Mouse (Mus musculus) hindbrain, embryonic 15.5 days (tissue): ENCODE data around the gene Fer1l5. TPM values are rescaled to one million over a fixed set of nuclear protein-coding genes. Genes with fewer than 3 reads are reported as not detected.

Experiments used
- ATAC-seq: fragments of 200-750 bp; cut with Nextera tagmentation; 2 replicates; pipeline ENCODE4 v1.8.0; 2017; ENCODE audit warnings: low read depth, moderate number of reproducible peaks, moderate TSS enrichment; ENCODE audit not compliant: low FRiP score
- H3K27ac ChIP-seq: fragments of 300-500 bp; sonication (generic); replicated peaks from 2 replicates; pipeline ENCODE4 v1.5.1; 2015; ENCODE audit warnings: mild to moderate bottlenecking, inconsistent platforms
- H3K27me3 ChIP-seq: fragments of 300-500 bp; sonication (generic); 2 replicates; pipeline ENCODE4 v1.6.1; 2015; ENCODE audit warnings: control low read depth, inconsistent platforms
- H3K36me3 ChIP-seq: fragments of 300-500 bp; sonication (generic); 2 replicates; pipeline ENCODE4 v1.6.1; 2015; ENCODE audit warnings: control low read depth, inconsistent platforms
- H3K4me1 ChIP-seq: fragments of 300-500 bp; sonication (generic); replicated peaks from 2 replicates; pipeline ENCODE4 v1.6.1; 2015; ENCODE audit warnings: control low read depth, inconsistent platforms
- H3K4me2 ChIP-seq: fragments of 300-500 bp; sonication (generic); 2 replicates; pipeline ENCODE4 v1.6.1; 2015; ENCODE audit warnings: moderate library complexity, mild to moderate bottlenecking, inconsistent platforms
- H3K4me3 ChIP-seq: fragments of 300-500 bp; sonication (generic); 2 replicates; pipeline ENCODE4 v1.5.1; 2015; ENCODE audit warnings: mild to moderate bottlenecking, inconsistent platforms
- H3K9ac ChIP-seq: fragments of 300-500 bp; sonication (generic); 2 replicates; pipeline ENCODE4 v1.6.1; 2015; ENCODE audit warnings: inconsistent platforms
- H3K9me3 ChIP-seq: fragments of 300-500 bp; sonication (generic); 2 replicates; pipeline ENCODE4 v1.6.1; 2016; ENCODE audit warnings: control low read depth, inconsistent platforms
- WGBS: fragments of 180-500 bp; shearing (Covaris S2); methylation state at CpG from one replicate; pipeline ENCODE4 v1.1.7; 2015; 5-methylcytosine and 5-hydroxymethylcytosine counted together
- polyA plus RNA-seq: library from polyadenylated mRNA; unstranded; fragments of >200 nt; fragmentation: Nextera tagmentation; extraction: Ambion mirVana; gene quantifications from 2 replicates; pipeline ENCODE4 v1.2.1, GENCODE M21; 2015

The Fer1l5 gene
- polyA plus RNA-seq, result 2.4 and 2.6 TPM in 2 replicates

GRCm38 (mm10) chr1:36371934-36372845 is at the start of gene Fer1l5:
Gene Fer1l5, plus strand, starts transcription at chr1:36372291.
- no peak within 1 kb of the TSS for H3K27ac ChIP-seq
- 81% methylated on average over 10 of the region's 10 CpGs for WGBS
- H3K9ac ChIP-seq, result no peak within 1 kb of the TSS
- no peak within 1 kb of the TSS for H3K4me2 ChIP-seq
- no peaks in the 10 kb centered on the region for H3K27me3 ChIP-seq
- no peak within 1 kb of the TSS for H3K4me3 ChIP-seq
- no peak for ATAC-seq
- peaks cover 11% of the 10 kb centered on the region for H3K4me1 ChIP-seq
- no peaks in the 10 kb centered on the region for H3K9me3 ChIP-seq
- no peaks in the 10 kb centered on the region for H3K36me3 ChIP-seq

DNA sequence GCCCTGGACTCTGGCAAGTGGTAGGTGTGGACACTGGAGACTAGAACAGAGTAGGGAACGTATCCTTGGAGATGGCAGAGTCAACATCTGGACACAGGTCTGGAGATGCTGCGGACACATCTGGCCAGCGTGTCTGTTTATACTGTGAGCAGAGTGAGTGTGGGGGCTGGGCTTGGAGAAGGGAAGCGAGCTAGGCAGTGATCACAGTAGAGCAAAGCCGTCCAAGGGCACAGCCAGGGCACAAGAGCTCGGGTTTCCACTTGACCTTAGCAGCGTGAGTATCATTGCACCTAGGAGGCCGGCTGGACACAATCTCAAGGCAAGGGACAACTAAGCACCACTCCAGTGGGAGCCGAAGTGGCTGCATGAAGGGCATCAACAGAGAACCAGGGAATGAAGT is 49.0 kb upstream of the Fer1l5 start:
- Histone ChIP-seq H3K4me1 (no peaks in the 10 kb centered on the region), H3K36me3 (peaks cover 3% of the 10 kb centered on the region; the same call in 1 of the 2 replicates), H3K4me2 (no peak overlapping the region), H3K4me3 (no peak overlapping the region), H3K9me3 (no peaks in the 10 kb centered on the region), H3K9ac (no peak overlapping the region), H3K27ac (no peak overlapping the region), H3K27me3 (no peaks in the 10 kb centered on the region)
- 79% methylated on average over 9 of the region's 9 CpGs for WGBS
- no peak for ATAC-seq

GRCm38 (mm10) chr1:36323746-36324448 is 48.2 kb upstream of the Fer1l5 start:
- Histone ChIP-seq H3K9ac (no peak overlapping the region), H3K4me3 (no peak overlapping the region), H3K4me1 (no peaks in the 10 kb centered on the region), H3K27ac (0 out of 2 replicates have a peak overlapping the region, but pooled peaks have one; percentile 48), H3K27me3 (no peaks in the 10 kb centered on the region), H3K4me2 (no peak overlapping the region), H3K36me3 (peaks cover 3% of the 10 kb centered on the region; the same call in 1 of the 2 replicates), H3K9me3 (no peaks in the 10 kb centered on the region)
- WGBS, result 55% methylated on average over 8 of the region's 8 CpGs
- peak; percentile 68 for ATAC-seq

DNA sequence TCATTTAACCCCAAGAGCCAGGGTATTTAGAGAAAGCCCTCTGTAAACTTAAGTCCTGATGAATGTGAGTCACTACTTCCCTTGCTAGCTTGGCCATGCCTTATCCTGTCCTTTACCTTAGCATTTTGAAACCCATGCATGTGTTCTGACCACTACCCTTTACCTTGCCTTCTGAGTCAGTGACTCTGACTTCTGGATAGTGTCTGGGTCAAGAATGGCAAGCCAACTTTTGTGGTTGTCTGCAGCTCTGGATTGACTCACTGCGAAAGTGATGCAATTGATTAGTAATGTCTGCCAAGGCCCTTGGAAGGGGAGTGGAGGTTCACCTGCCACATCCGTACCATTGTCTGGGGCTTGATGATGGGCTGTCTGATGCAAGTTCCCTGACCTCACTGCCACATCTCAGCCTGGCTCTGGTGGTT is 46.2 kb upstream of the Fer1l5 start:
- Histone ChIP-seq H3K27me3 (no peaks in the 10 kb centered on the region), H3K4me3 (no peak overlapping the region), H3K9me3 (no peaks in the 10 kb centered on the region), H3K4me2 (no peak overlapping the region), H3K4me1 (no peaks in the 10 kb centered on the region), H3K9ac (no peak overlapping the region), H3K27ac (no peak overlapping the region), H3K36me3 (peaks cover 6% of the 10 kb centered on the region; the same call in 1 of the 2 replicates)
- WGBS, result 92% methylated on average over 2 of the region's 2 CpGs
- ATAC-seq, result no peak

GRCm38 (mm10) chr1:36326815-36327214 is 45.3 kb upstream of the Fer1l5 start:
- H3K27me3 ChIP-seq, result no peaks in the 10 kb centered on the region
- H3K9me3 ChIP-seq, result no peaks in the 10 kb centered on the region
- H3K36me3 ChIP-seq, result peaks cover 6% of the 10 kb centered on the region; the same call in 1 of the 2 replicates
- no peak overlapping the region for H3K4me2 ChIP-seq
- no peak overlapping the region for H3K9ac ChIP-seq
- ATAC-seq, result no peak
- 92% methylated on average over 2 of the region's 2 CpGs for WGBS
- no peaks in the 10 kb centered on the region for H3K4me1 ChIP-seq
- H3K4me3 ChIP-seq, result no peak overlapping the region
- H3K27ac ChIP-seq, result no peak overlapping the region

DNA sequence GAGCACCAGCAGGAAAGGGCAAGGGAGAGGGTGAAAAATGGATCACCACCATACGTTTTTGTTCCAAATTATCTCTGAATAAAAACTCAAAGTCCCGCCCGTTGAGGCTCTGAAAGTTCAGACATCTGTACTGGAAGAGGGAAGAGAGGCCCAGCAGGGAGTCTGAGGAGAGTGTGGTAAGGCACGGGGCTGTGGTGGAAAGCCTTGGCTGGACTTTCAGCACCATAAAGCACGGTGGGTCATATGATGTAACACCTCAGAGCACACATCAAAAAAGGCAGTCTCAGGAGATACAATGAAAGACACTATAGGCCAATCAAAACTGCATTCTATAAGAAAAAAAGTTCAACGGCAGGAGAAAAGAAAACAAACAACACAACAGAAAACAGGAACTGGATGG is 40.3 kb upstream of the Fer1l5 start:
- Histone ChIP-seq H3K9me3 (no peaks in the 10 kb centered on the region), H3K9ac (no peak overlapping the region), H3K4me1 (no peaks in the 10 kb centered on the region), H3K36me3 (peaks cover 26% of the 10 kb centered on the region), H3K27ac (no peak overlapping the region), H3K4me2 (no peak overlapping the region), H3K4me3 (no peak overlapping the region), H3K27me3 (no peaks in the 10 kb centered on the region)
- ATAC-seq, result no peak
- 72% methylated on average over 6 of the region's 6 CpGs for WGBS

GRCm38 (mm10) chr1:36332955-36333887 is 38.9 kb upstream of the Fer1l5 start:
- H3K27me3 ChIP-seq, result no peaks in the 10 kb centered on the region
- H3K9ac ChIP-seq, result no peak overlapping the region
- H3K4me1 ChIP-seq, result no peaks in the 10 kb centered on the region
- ATAC-seq, result no peak
- 82% methylated on average over 14 of the region's 14 CpGs for WGBS
- no peak overlapping the region for H3K27ac ChIP-seq
- no peak overlapping the region for H3K4me2 ChIP-seq
- no peaks in the 10 kb centered on the region for H3K9me3 ChIP-seq
- H3K4me3 ChIP-seq, result no peak overlapping the region
- peaks cover 40% of the 10 kb centered on the region for H3K36me3 ChIP-seq

DNA sequence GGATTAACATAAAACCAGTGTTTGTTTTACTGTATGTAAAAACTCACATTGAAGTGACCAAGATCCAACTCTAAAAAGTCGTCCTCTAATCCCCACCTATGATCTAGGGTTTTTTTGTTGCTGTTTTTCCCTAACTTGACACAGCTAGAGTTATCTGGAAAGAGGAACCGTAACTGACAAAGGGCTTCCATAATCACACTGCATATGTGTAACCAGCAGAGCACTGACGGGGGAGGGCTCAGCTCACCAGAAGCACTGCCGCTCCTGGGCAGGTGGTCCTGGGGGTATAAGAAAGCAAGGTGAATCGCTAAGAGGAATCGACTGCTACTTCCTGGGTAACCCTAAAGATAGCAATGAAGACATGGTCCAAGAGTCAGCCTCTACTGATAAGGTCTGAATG is 29.5 kb upstream of the Fer1l5 start:
- Histone ChIP-seq H3K27ac (no peak overlapping the region), H3K4me3 (no peak overlapping the region), H3K27me3 (no peaks in the 10 kb centered on the region), H3K9ac (no peak overlapping the region), H3K4me1 (no peaks in the 10 kb centered on the region), H3K4me2 (no peak overlapping the region), H3K9me3 (no peaks in the 10 kb centered on the region), H3K36me3 (peaks cover 96% of the 10 kb centered on the region)
- WGBS, result 96% methylated on average over 6 of the region's 6 CpGs
- no peak for ATAC-seq

GRCm38 (mm10) chr1:36352351-36352750 is 19.7 kb upstream of the Fer1l5 start:
- H3K36me3 ChIP-seq, result peaks cover 89% of the 10 kb centered on the region
- 93% methylated on average over 4 of the region's 4 CpGs for WGBS
- no peak for ATAC-seq
- H3K4me1 ChIP-seq, result no peaks in the 10 kb centered on the region
- no peak overlapping the region for H3K4me3 ChIP-seq
- H3K27me3 ChIP-seq, result no peaks in the 10 kb centered on the region
- H3K9me3 ChIP-seq, result no peaks in the 10 kb centered on the region
- H3K4me2 ChIP-seq, result no peak overlapping the region
- H3K27ac ChIP-seq, result no peak overlapping the region
- no peak overlapping the region for H3K9ac ChIP-seq

DNA sequence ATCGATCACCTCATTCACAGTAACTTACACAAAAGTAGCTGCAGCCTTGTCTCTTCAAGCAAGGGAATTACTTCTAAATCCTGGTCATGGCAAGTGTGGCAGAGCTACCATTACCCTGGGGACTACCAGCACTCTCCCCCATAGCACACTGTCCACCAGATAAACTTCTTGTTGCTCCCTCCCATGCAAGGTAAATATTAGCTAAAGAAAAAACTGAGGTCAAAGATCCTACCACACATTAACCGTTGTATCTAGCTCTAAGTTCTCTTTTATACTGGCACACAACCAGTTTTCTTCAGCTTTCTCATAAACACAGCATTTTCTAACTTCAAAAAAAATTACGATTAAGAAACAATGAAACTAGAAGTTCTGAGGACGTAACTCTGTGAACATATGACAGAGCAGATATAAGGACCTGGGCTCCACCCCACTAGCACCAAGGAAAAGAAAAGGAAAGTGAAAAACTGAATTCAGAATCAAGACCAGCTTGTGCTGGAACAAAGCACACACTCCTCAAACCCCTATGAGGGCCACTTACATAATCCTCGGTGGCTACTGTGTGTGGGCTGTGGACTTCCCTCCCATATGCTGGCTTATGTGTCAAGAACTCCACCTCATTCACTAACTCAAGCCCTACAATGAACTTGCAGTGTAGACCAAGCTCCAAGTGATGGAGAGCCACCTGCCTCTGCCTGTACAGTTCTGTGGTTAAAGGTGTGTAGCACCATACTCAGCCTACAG is 15.0 kb upstream of the Fer1l5 start:
- Histone ChIP-seq H3K9ac (no peak overlapping the region), H3K4me3 (no peak overlapping the region), H3K4me2 (no peak overlapping the region), H3K27me3 (no peaks in the 10 kb centered on the region), H3K9me3 (no peaks in the 10 kb centered on the region), H3K27ac (no peak overlapping the region), H3K36me3 (peaks cover 56% of the 10 kb centered on the region), H3K4me1 (no peaks in the 10 kb centered on the region)
- whole genome bisulfite sequencing, result 97% methylated on average over 5 of the region's 5 CpGs
- no peak for ATAC-seq

- Histone ChIP-seq H3K27ac (no peak overlapping the region), H3K9me3 (no peaks in the 10 kb centered on the region), H3K4me2 (peak overlapping the region; percentile 70), H3K4me3 (peak overlapping the region; percentile 95), H3K9ac (peak overlapping the region; percentile 89; the same call in 1 of the 2 replicates), H3K36me3 (peaks cover 14% of the 10 kb centered on the region), H3K4me1 (peaks cover 18% of the 10 kb centered on the region), H3K27me3 (no peaks in the 10 kb centered on the region)
- WGBS, result 57% methylated on average over 12 of the region's 12 CpGs
- no peak; the same call in 1 of the 2 replicates for ATAC-seq
These were observed 4.4 kb upstream of the Fer1l5 start for GRCm38 (mm10) chr1:36367698-36368097.
